Mouse (Mus musculus): ENCODE measurements at regions not wholly inside any gene's neighbourhood (a gene's known extent, or its start where the extent isn't known, plus 50 kb on each side); places are given as distances from the start of the nearest gene placed in this dataset.
A peak's percentile ranks its signal among the peaks of the same experiment; 100 is the strongest.

- DNase-seq (ENCODE audit: low spot score in 2 of 2), result no peak
Measured at GRCm38 (mm10) chr15:85660528-85661392, 74.0 kb upstream of the Ppara start.

- DNase-seq (ENCODE audit: low spot score in 2 of 2), result no peak
Measured at GRCm38 (mm10) chr15:85661393-85661690, 73.4 kb upstream of the Ppara start.

GRCm38 (mm10) chr15:85661771-85662170 is 73.0 kb upstream of the Ppara start:
- DNase-seq (ENCODE audit: low spot score in 2 of 2), result no peak

GRCm38 (mm10) chr15:85662271-85662670 is 72.5 kb upstream of the Ppara start:
- no peak for DNase-seq (ENCODE audit: low spot score in 2 of 2)

GRCm38 (mm10) chr15:85662673-85663072 is 72.1 kb upstream of the Ppara start:
- no peak for DNase-seq (ENCODE audit: low spot score in 2 of 2)

- no peak for DNase-seq (ENCODE audit: low spot score in 2 of 2)
Measured at GRCm38 (mm10) chr15:85663757-85664431, 70.9 kb upstream of the Ppara start.

GRCm38 (mm10) chr15:85664432-85664828 is 70.4 kb upstream of the Ppara start:
- DNase-seq (ENCODE audit: low spot score in 2 of 2), result no peak

- DNase-seq (ENCODE audit: low spot score in 2 of 2), result no peak
Measured at GRCm38 (mm10) chr15:85665181-85665821, 69.5 kb upstream of the Ppara start.

- DNase-seq (ENCODE audit: low spot score in 2 of 2), result no peak
Measured at GRCm38 (mm10) chr15:85666496-85666895, 68.3 kb upstream of the Ppara start.

- DNase-seq (ENCODE audit: low spot score in 2 of 2), result no peak
Measured at GRCm38 (mm10) chr15:85667381-85667791, 67.4 kb upstream of the Ppara start.

- DNase-seq (ENCODE audit: low spot score in 2 of 2), result no peak
Measured at GRCm38 (mm10) chr15:85667906-85668590, 66.7 kb upstream of the Ppara start.

- no peak for DNase-seq (ENCODE audit: low spot score in 2 of 2)
Measured at GRCm38 (mm10) chr15:85668871-85669651, 65.7 kb upstream of the Ppara start.

GRCm38 (mm10) chr15:85669652-85670175 is 65.1 kb upstream of the Ppara start:
- DNase-seq (ENCODE audit: low spot score in 2 of 2), result peak in 1 of 2 experiments; percentile 20

- DNase-seq (ENCODE audit: low spot score in 2 of 2), result peak in 1 of 2 experiments; percentile 27
Measured at GRCm38 (mm10) chr15:85670176-85670788, 64.5 kb upstream of the Ppara start.

GRCm38 (mm10) chr15:85670789-85671700 is 63.7 kb upstream of the Ppara start:
- peak in 1 of 2 experiments; percentile 42 for DNase-seq (ENCODE audit: low spot score in 2 of 2)

- no peak for DNase-seq (ENCODE audit: low spot score in 2 of 2)
Measured at GRCm38 (mm10) chr15:85671701-85672191, 63.0 kb upstream of the Ppara start.

GRCm38 (mm10) chr15:85672376-85672775 is 62.4 kb upstream of the Ppara start:
- DNase-seq (ENCODE audit: low spot score in 2 of 2), result no peak

GRCm38 (mm10) chr15:85672931-85673330 is 61.9 kb upstream of the Ppara start:
- DNase-seq (ENCODE audit: low spot score in 2 of 2), result no peak

- no peak for DNase-seq (ENCODE audit: low spot score in 2 of 2)
Measured at GRCm38 (mm10) chr15:85673506-85673905, 61.3 kb upstream of the Ppara start.

Measured in spleen, postnatal 4 days (tissue).